Mouse (Mus musculus) hindbrain, embryonic 12.5 days (tissue): ENCODE data around the gene Clmn. TPM values are rescaled to one million over a fixed set of nuclear protein-coding genes. Genes with fewer than 3 reads are reported as not detected.
A peak's percentile ranks its signal among the peaks of the same experiment; 100 is the strongest.

Experiments used
- ATAC-seq: fragments of 200-750 bp; cut with Nextera tagmentation; 2 replicates; pipeline ENCODE4 v1.8.0; 2017; ENCODE audit warnings: moderate TSS enrichment; ENCODE audit not compliant: low FRiP score
- H3K27ac ChIP-seq: fragments of 300-500 bp; sonication (generic); 2 replicates; pipeline ENCODE4 v1.5.1; 2016; ENCODE audit warnings: mild to moderate bottlenecking
- H3K27me3 ChIP-seq: fragments of 300-500 bp; sonication (generic); 2 replicates; pipeline ENCODE4 v1.6.1; 2016; ENCODE audit warnings: mild to moderate bottlenecking
- H3K36me3 ChIP-seq: fragments of 300-500 bp; sonication (generic); 2 replicates; pipeline ENCODE4 v1.6.1; 2016; ENCODE audit warnings: mild to moderate bottlenecking
- H3K4me1 ChIP-seq: fragments of 300-500 bp; sonication (generic); 2 replicates; pipeline ENCODE4 v1.6.1; 2016
- H3K4me2 ChIP-seq: fragments of 300-500 bp; sonication (generic); replicated peaks from 2 replicates; pipeline ENCODE4 v1.6.1; 2016; ENCODE audit warnings: mild to moderate bottlenecking
- H3K4me3 ChIP-seq: fragments of 300-500 bp; sonication (generic); 2 replicates; pipeline ENCODE4 v1.5.1; 2016; ENCODE audit warnings: mild to moderate bottlenecking
- H3K9ac ChIP-seq: fragments of 300-500 bp; sonication (generic); 2 replicates; pipeline ENCODE4 v1.6.1; 2016; ENCODE audit warnings: mild to moderate bottlenecking, moderate library complexity
- H3K9me3 ChIP-seq: fragments of 300-500 bp; sonication (generic); replicated peaks from 2 replicates; pipeline ENCODE4 v1.6.1; 2016; ENCODE audit warnings: mild to moderate bottlenecking
- WGBS: fragments of 180-500 bp; shearing (Covaris S2); methylation state at CpG from one replicate; pipeline ENCODE4 v1.1.7; 2016; 5-methylcytosine and 5-hydroxymethylcytosine counted together
- polyA plus RNA-seq: library from polyadenylated mRNA; unstranded; fragments of >200 nt; fragmentation: Nextera tagmentation; extraction: Ambion mirVana; gene quantifications from 2 replicates; pipeline ENCODE4 v1.2.1, GENCODE M21; 2016

Clmn gene
- polyA plus RNA-seq, 1 experiment from 2014 or later, result 2.8 TPM

GRCm38 (mm10) chr12:104823722-104824121 is 41.2 kb downstream of the Clmn start:
- Histone ChIP-seq H3K4me2 (no peak overlapping the region), H3K4me1 (peaks cover 17% of the 10 kb centered on the region), H3K4me3 (no peak overlapping the region), H3K9me3 (0 out of 2 replicates have a peak, but pooled peaks cover 3% of the 10 kb centered on the region), H3K9ac (no peak overlapping the region), H3K36me3 (no peaks in the 10 kb centered on the region), H3K27ac (no peak overlapping the region), H3K27me3 (0 out of 2 replicates have a peak, but pooled peaks cover 2% of the 10 kb centered on the region)
- ATAC-seq, result 0 out of 2 replicates have a peak, but pooled peaks have one; percentile 21
- 93% methylated on average over 7 of the region's 7 CpGs for WGBS

GRCm38 (mm10) chr12:104822838-104823599 is 41.9 kb downstream of the Clmn start:
- Histone ChIP-seq H3K4me3 (no peak overlapping the region), H3K4me1 (peaks cover 20% of the 10 kb centered on the region), H3K27ac (no peak overlapping the region), H3K36me3 (no peaks in the 10 kb centered on the region), H3K9me3 (0 out of 2 replicates have a peak, but pooled peaks cover 3% of the 10 kb centered on the region), H3K9ac (no peak overlapping the region), H3K27me3 (0 out of 2 replicates have a peak, but pooled peaks cover 2% of the 10 kb centered on the region), H3K4me2 (no peak overlapping the region)
- no peak for ATAC-seq
- 91% methylated on average over 10 of the region's 10 CpGs for WGBS

GRCm38 (mm10) chr12:104822151-104822550 is 42.7 kb downstream of the Clmn start:
- Histone ChIP-seq H3K27me3 (0 out of 2 replicates have a peak, but pooled peaks cover 2% of the 10 kb centered on the region), H3K4me2 (no peak overlapping the region), H3K4me1 (peaks cover 27% of the 10 kb centered on the region), H3K36me3 (no peaks in the 10 kb centered on the region), H3K9ac (no peak overlapping the region), H3K4me3 (no peak overlapping the region), H3K9me3 (0 out of 2 replicates have a peak, but pooled peaks cover 3% of the 10 kb centered on the region), H3K27ac (no peak overlapping the region)
- no peak for ATAC-seq
- 76% methylated on average over 8 of the region's 8 CpGs for WGBS

- H3K27ac ChIP-seq, result no peak overlapping the region
- H3K27me3 ChIP-seq, result no peaks in the 10 kb centered on the region; the same call in 1 of the 2 replicates
- ATAC-seq, result no peak
- H3K4me1 ChIP-seq, result peaks cover 28% of the 10 kb centered on the region
- no peak overlapping the region for H3K4me3 ChIP-seq
- no peak overlapping the region for H3K4me2 ChIP-seq
- WGBS, result 84% methylated on average over 5 of the region's 5 CpGs
- no peak overlapping the region for H3K9ac ChIP-seq
- no peaks in the 10 kb centered on the region for H3K36me3 ChIP-seq
- H3K9me3 ChIP-seq, result no peaks in the 10 kb centered on the region
Observed at GRCm38 (mm10) chr12:104820061-104820460, 44.8 kb downstream of the Clmn start.

- WGBS, result 57% methylated on average over 8 of the region's 8 CpGs
- ATAC-seq, result no peak
- no peak overlapping the region for H3K4me2 ChIP-seq
Observed at GRCm38 (mm10) chr12:104819050-104819449, 45.8 kb downstream of the Clmn start.

GRCm38 (mm10) chr12:104818057-104818456 is 46.8 kb downstream of the Clmn start:
- ATAC-seq, result no peak

More at GRCm38 (mm10) chr12:104819050-104819449, 45.8 kb downstream of the Clmn start:
- H3K4me3 ChIP-seq, result no peak overlapping the region
- no peaks in the 10 kb centered on the region for H3K36me3 ChIP-seq
- H3K9me3 ChIP-seq, result no peaks in the 10 kb centered on the region
- H3K4me1 ChIP-seq, result peaks cover 30% of the 10 kb centered on the region
- H3K27me3 ChIP-seq, result no peaks in the 10 kb centered on the region; the same call in 1 of the 2 replicates
- no peak overlapping the region for H3K9ac ChIP-seq
- H3K27ac ChIP-seq, result no peak overlapping the region

GRCm38 (mm10) chr12:104817172-104817866 is 47.6 kb downstream of the Clmn start:
- no peak overlapping the region for H3K9ac ChIP-seq
- no peaks in the 10 kb centered on the region; the same call in 1 of the 2 replicates for H3K27me3 ChIP-seq
- peaks cover 30% of the 10 kb centered on the region for H3K4me1 ChIP-seq
- no peak overlapping the region for H3K4me3 ChIP-seq
- WGBS, result 15% methylated on average over 12 of the region's 12 CpGs
- H3K9me3 ChIP-seq, result no peaks in the 10 kb centered on the region
- H3K36me3 ChIP-seq, result no peaks in the 10 kb centered on the region
- H3K27ac ChIP-seq, result no peak overlapping the region
- no peak for ATAC-seq
- no peak overlapping the region for H3K4me2 ChIP-seq

More at GRCm38 (mm10) chr12:104818057-104818456, 46.8 kb downstream of the Clmn start:
- peaks cover 30% of the 10 kb centered on the region for H3K4me1 ChIP-seq
- no peaks in the 10 kb centered on the region; the same call in 1 of the 2 replicates for H3K27me3 ChIP-seq
- no peaks in the 10 kb centered on the region for H3K9me3 ChIP-seq
- no peak overlapping the region for H3K4me2 ChIP-seq
- H3K27ac ChIP-seq, result no peak overlapping the region
- no peak overlapping the region for H3K4me3 ChIP-seq
- WGBS, result 67% methylated on average over 7 of the region's 7 CpGs
- H3K36me3 ChIP-seq, result no peaks in the 10 kb centered on the region
- H3K9ac ChIP-seq, result no peak overlapping the region

- Histone ChIP-seq H3K4me1 (peaks cover 23% of the 10 kb centered on the region), H3K4me3 (no peak overlapping the region), H3K27ac (no peak overlapping the region), H3K36me3 (no peaks in the 10 kb centered on the region), H3K9me3 (no peaks in the 10 kb centered on the region), H3K27me3 (no peaks in the 10 kb centered on the region; the same call in 1 of the 2 replicates), H3K9ac (no peak overlapping the region), H3K4me2 (no peak overlapping the region)
- no peak for ATAC-seq
- 72% methylated on average over 7 of the region's 7 CpGs for WGBS
Observed at GRCm38 (mm10) chr12:104814291-104814690, 50.6 kb downstream of the Clmn start.

GRCm38 (mm10) chr12:104813762-104814161 is 51.1 kb downstream of the Clmn start:
- Histone ChIP-seq H3K36me3 (no peaks in the 10 kb centered on the region), H3K27me3 (no peaks in the 10 kb centered on the region; the same call in 1 of the 2 replicates), H3K9me3 (no peaks in the 10 kb centered on the region), H3K4me3 (no peak overlapping the region), H3K4me1 (peaks cover 19% of the 10 kb centered on the region), H3K9ac (no peak overlapping the region), H3K4me2 (no peak overlapping the region), H3K27ac (no peak overlapping the region)
- WGBS, result 77% methylated on average over 13 of the region's 13 CpGs
- ATAC-seq, result no peak

- H3K36me3 ChIP-seq, result no peaks in the 10 kb centered on the region
- H3K4me2 ChIP-seq, result no peak overlapping the region
- no peaks in the 10 kb centered on the region for H3K9me3 ChIP-seq
- no peak overlapping the region for H3K27ac ChIP-seq
- H3K27me3 ChIP-seq, result no peaks in the 10 kb centered on the region; the same call in 1 of the 2 replicates
- no peak overlapping the region for H3K4me3 ChIP-seq
- H3K9ac ChIP-seq, result no peak overlapping the region
- WGBS, result 74% methylated on average over 4 of the region's 4 CpGs
- H3K4me1 ChIP-seq, result peaks cover 14% of the 10 kb centered on the region
- ATAC-seq, result no peak
Observed at GRCm38 (mm10) chr12:104812711-104813110, 52.2 kb downstream of the Clmn start.

GRCm38 (mm10) chr12:104810923-104811443 is 53.9 kb downstream of the Clmn start:
- WGBS, result 81% methylated on average over 7 of the region's 7 CpGs
- Histone ChIP-seq H3K27me3 (no peaks in the 10 kb centered on the region; the same call in 1 of the 2 replicates), H3K9me3 (no peaks in the 10 kb centered on the region), H3K4me3 (no peak overlapping the region), H3K27ac (no peak overlapping the region), H3K4me2 (no peak overlapping the region), H3K36me3 (no peaks in the 10 kb centered on the region), H3K9ac (no peak overlapping the region), H3K4me1 (peaks cover 6% of the 10 kb centered on the region; the same call in 1 of the 2 replicates)
- no peak for ATAC-seq

- Histone ChIP-seq H3K27ac (no peak overlapping the region), H3K27me3 (no peaks in the 10 kb centered on the region), H3K4me1 (no peaks in the 10 kb centered on the region), H3K4me3 (no peak overlapping the region), H3K9ac (no peak overlapping the region), H3K4me2 (no peak overlapping the region), H3K36me3 (no peaks in the 10 kb centered on the region), H3K9me3 (no peaks in the 10 kb centered on the region)
- 89% methylated on average over 17 of the region's 17 CpGs for WGBS
- ATAC-seq, result no peak
Observed at GRCm38 (mm10) chr12:104808421-104809067, 56.3 kb downstream of the Clmn start.
